Mouse (Mus musculus) C2C12 (cell line): ENCODE results near the gene Cdca3.

Experiments
- CTCF ChIP-seq: IDR thresholded peaks from one replicate; pipeline ENCODE4 v1.5.1; 2011; ENCODE audit not compliant: control insufficient read depth, insufficient read depth, insufficient read length
- FOSL1 ChIP-seq: IDR thresholded peaks from one replicate; pipeline ENCODE4 v1.8.0; 2011; ENCODE audit warnings: mild to moderate bottlenecking, low read length; ENCODE audit not compliant: poor library complexity, insufficient read depth, severe bottlenecking
- MAX ChIP-seq: IDR thresholded peaks from one replicate; pipeline ENCODE4 v1.6.1; 2011; ENCODE audit warnings: mild to moderate bottlenecking, control low read depth
- USF1 ChIP-seq: IDR thresholded peaks from one replicate; pipeline ENCODE4 v1.6.1; 2011; ENCODE audit warnings: low read depth, mild to moderate bottlenecking, control low read depth, moderate library complexity

DNA sequence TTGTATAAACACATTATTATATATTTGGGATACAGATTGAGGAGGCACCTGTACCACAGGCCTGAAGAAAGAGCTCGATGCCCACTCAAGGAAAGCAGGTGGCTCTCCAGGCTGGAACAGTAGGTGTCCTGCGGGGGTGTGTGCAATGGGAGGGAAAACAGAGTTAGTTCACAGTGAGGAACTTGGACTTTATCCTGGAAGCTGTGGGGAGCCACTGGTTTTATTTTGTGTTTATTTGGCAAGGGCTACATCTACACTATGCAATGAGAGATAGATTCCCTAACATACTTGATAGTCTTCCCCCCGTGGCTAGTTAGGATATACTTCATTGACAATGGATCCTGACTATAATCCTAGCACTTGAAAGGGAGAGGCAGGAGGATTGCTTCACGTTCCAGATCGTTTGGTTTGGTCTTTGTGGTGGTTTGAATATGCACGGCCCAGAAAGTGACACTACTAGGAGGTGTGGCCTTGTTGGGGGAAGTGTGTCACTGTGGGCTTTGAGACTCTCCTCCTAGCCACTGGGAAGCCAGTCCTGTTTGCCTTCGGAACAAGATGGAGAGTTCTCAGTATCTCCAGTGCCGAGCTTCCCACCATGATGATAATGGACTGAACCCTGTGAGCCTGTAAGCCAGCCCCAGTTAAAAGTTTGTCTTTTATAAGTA is 42.5 kb upstream of the Cdca3 start:
- TF ChIP-seq CTCF (no peak), MAX (no peak), FOSL1 (no peak), USF1 (no peak)
